Mouse (Mus musculus) Patski (cell line): ENCODE measurements around the gene Nadsyn1. TPM values are rescaled to one million over a fixed set of nuclear protein-coding genes. Genes with fewer than 3 reads are reported as not detected.

Experiments
- ATAC-seq: fragments of 100-300 bp; one replicate; pipeline ENCODE4 v1.8.0; 2021
- CTCF ChIA-PET: fragments of 350-600 bp; sonication (Branson Sonifier 250); formaldehyde crosslinking; loops from one replicate; lab custom pipeline; 2022; ENCODE audit warnings: inconsistent platforms; lab: Charles Lee
- POLR2A ChIA-PET: fragments of 350-600 bp; sonication (Branson Sonifier 250); formaldehyde crosslinking; loops from one replicate; lab custom pipeline; 2022; ENCODE audit warnings: antibody characterized with exemption, inconsistent platforms; lab: Charles Lee
- DNase-seq: peaks from one replicate; pipeline ENCODE4 v3.0.0-alpha.2; 2011; ENCODE audit warnings: low read depth, low spot score
- H3K27me3 ChIP-seq: fragments of 371-371 bp; one replicate; pipeline ENCODE4 v1.5.1; 2021
- CTCF ChIP-seq: fragments of 100-300 bp; IDR thresholded peaks from one replicate; pipeline ENCODE4 v1.5.1; 2021
- in situ Hi-C: fragments of 300-500 bp; cut with MboI; formaldehyde crosslinking; loops from 3 replicates; pipeline ENCODE4 v1.11.1; 2018; ENCODE audit warnings: low pct_unique_long_range_greater_than_20kb, mixed read lengths
- polyA plus RNA-seq: library from polyadenylated mRNA; unstranded; gene quantifications from one replicate; pipeline ENCODE4 v1.2.3, GENCODE M21; 2021

The Nadsyn1 gene
- polyA plus RNA-seq, 1 experiment from 2014 or later, result 23.5 TPM

- DNase-seq, result no peak
- no peak for ATAC-seq
- in situ Hi-C loops, result no loop called here
- CTCF ChIA-PET, result interaction anchor here (1.8 kb wide), 2 partner anchors 12 to 13 kb away, joined by 4 to 5 read pairs; no protein-coding TSS in a partner anchor
- H3K27me3 ChIP-seq, result no peaks in the 10 kb centered on the region
- TF ChIP-seq CTCF, result no peak
- POLR2A ChIA-PET, result no interaction called here
Observed at GRCm38 (mm10) chr7:143808909-143809308, 13.7 kb downstream of the Nadsyn1 start.

GRCm38 (mm10) chr7:143805199-143805624, 17.4 kb downstream of the Nadsyn1 start:
- TF ChIP-seq CTCF, result no peak
- DNase-seq (no peak), ATAC-seq (no peak)
- ChIA-PET CTCF (interaction anchor here (0.9 kb wide), 1 partner anchor 21 kb away, joined by 3 read pairs; the partner anchor contains the start of gene Mrgpre), POLR2A (no interaction called here)
- H3K27me3 ChIP-seq, result no peaks in the 10 kb centered on the region
- in situ Hi-C loops, result no loop called here

- ATAC-seq (peak; percentile 26), DNase-seq (no peak)
- ChIA-PET POLR2A (interaction anchor here (0.7 to 0.9 kb wide), 2 partner anchors 17 to 170 kb away, joined by 3 to 4 read pairs; no protein-coding TSS in a partner anchor), CTCF (interaction anchor here (0.9 to 3.1 kb wide), 4 partner anchors 12 to 28 kb away, joined by 3 to 15 read pairs (median 3); partner anchors contain the start of gene Mrgpre)
- H3K27me3 ChIP-seq, result no peaks in the 10 kb centered on the region
- in situ Hi-C loops, result no loop called here
- no peak for TF ChIP-seq CTCF
Observed at GRCm38 (mm10) chr7:143801195-143802065, 21.2 kb downstream of the Nadsyn1 start.

GRCm38 (mm10) chr7:143800770-143801169, 21.9 kb downstream of the Nadsyn1 start:
- in situ Hi-C loops, result no loop called here
- no peak for DNase-seq
- ATAC-seq, result no peak
- no peak for TF ChIP-seq CTCF
- CTCF ChIA-PET, result interaction anchor here (1.1 to 3.1 kb wide), 3 partner anchors 12 to 29 kb away, joined by 3 to 15 read pairs (median 3); partner anchors contain the start of gene Mrgpre
- POLR2A ChIA-PET, result no interaction called here
- no peaks in the 10 kb centered on the region for H3K27me3 ChIP-seq

GRCm38 (mm10) chr7:143798783-143799182, 23.9 kb downstream of the Nadsyn1 start:
- TF ChIP-seq CTCF, result no peak
- no peaks in the 10 kb centered on the region for H3K27me3 ChIP-seq
- in situ Hi-C loops, result no loop called here
- POLR2A ChIA-PET, result interaction anchor here (0.6 to 1.6 kb wide), 4 partner anchors 9 to 42 kb away, joined by 3 to 5 read pairs (median 3); partner anchors contain the start of genes Mrgpre and Osbpl5
- CTCF ChIA-PET, result interaction anchor here (0.8 to 2.2 kb wide), 4 partner anchors 9 to 109 kb away, joined by 4 to 10 read pairs (median 4); partner anchors contain the start of gene Mrgpre
- no peak for DNase-seq
- peak; percentile 76 for ATAC-seq

GRCm38 (mm10) chr7:143793121-143793520, 29.5 kb downstream of the Nadsyn1 start:
- ChIA-PET POLR2A (no interaction called here), CTCF (no interaction called here)
- no peak for TF ChIP-seq CTCF
- H3K27me3 ChIP-seq, result no peaks in the 10 kb centered on the region
- DNase-seq (no peak), ATAC-seq (no peak)
- in situ Hi-C loops, result no loop called here

GRCm38 (mm10) chr7:143792336-143792985, 30.2 kb downstream of the Nadsyn1 start:
- TF ChIP-seq CTCF, result no peak
- POLR2A ChIA-PET, result no interaction called here
- in situ Hi-C loops, result no loop called here
- no peaks in the 10 kb centered on the region for H3K27me3 ChIP-seq
- CTCF ChIA-PET, result no interaction called here
- ATAC-seq (no peak), DNase-seq (no peak)

GRCm38 (mm10) chr7:143783996-143784829, 38.4 kb downstream of the Nadsyn1 start, which contains the start of gene Mrgpre:
Gene Mrgpre, minus strand, starts transcription at chr7:143784500.
- no peak for TF ChIP-seq CTCF
- CTCF ChIA-PET, result interaction anchor here (0.7 to 2.7 kb wide), 22 partner anchors 8 to 295 kb away, joined by 3 to 19 read pairs (median 6); no protein-coding TSS in a partner anchor
- no peak for DNase-seq
- H3K27me3 ChIP-seq, result no peaks in the 10 kb centered on the region
- peak; percentile 67 for ATAC-seq
- POLR2A ChIA-PET, result interaction anchor here (1.0 to 1.4 kb wide), 4 partner anchors 12 to 116 kb away, joined by 3 to 5 read pairs (median 4); no protein-coding TSS in a partner anchor
- in situ Hi-C loops, result no loop called here

GRCm38 (mm10) chr7:143783378-143783995, 39.2 kb downstream of the Nadsyn1 start:
- ChIA-PET POLR2A (interaction anchor here (1.1 kb wide), 1 partner anchor 16 kb away, joined by 5 read pairs; no protein-coding TSS in a partner anchor), CTCF (interaction anchor here (1.4 to 2.7 kb wide), 5 partner anchors 18 to 124 kb away, joined by 4 to 19 read pairs (median 12); no protein-coding TSS in a partner anchor)
- no peak for TF ChIP-seq CTCF
- no peaks in the 10 kb centered on the region for H3K27me3 ChIP-seq
- in situ Hi-C loops, result no loop called here
- no peak for DNase-seq
- no peak for ATAC-seq
